Mouse (Mus musculus) embryo, embryonic 10 days (tissue): ENCODE data around the gene Kcnq1.

Experiments
- DNase-seq: peaks from one replicate; pipeline ENCODE4 v3.0.0-alpha.2; 2015; ENCODE audit warnings: low spot score

The Kcnq1 gene

DNA sequence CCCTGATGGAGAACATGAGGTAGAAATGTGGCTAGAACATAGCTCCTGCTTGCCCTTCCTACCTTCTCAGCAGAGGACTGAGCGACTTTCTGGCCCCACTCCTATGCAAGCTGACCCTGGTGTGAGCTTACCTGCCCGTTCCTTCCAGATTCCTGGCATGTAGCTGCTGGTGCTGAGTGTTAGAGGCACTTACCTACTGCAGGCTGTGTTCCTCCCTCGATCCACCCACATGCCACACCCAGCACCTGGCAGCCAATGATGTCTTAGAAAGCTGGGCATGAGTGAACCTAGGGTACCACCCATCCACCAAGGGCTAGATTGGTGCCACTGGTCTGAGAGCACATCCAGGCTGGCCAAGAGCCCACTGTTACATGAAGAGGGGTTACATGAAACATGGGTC, 12.3 kb upstream of the Kcnq1 start:
- DNase-seq = no peak

DNA sequence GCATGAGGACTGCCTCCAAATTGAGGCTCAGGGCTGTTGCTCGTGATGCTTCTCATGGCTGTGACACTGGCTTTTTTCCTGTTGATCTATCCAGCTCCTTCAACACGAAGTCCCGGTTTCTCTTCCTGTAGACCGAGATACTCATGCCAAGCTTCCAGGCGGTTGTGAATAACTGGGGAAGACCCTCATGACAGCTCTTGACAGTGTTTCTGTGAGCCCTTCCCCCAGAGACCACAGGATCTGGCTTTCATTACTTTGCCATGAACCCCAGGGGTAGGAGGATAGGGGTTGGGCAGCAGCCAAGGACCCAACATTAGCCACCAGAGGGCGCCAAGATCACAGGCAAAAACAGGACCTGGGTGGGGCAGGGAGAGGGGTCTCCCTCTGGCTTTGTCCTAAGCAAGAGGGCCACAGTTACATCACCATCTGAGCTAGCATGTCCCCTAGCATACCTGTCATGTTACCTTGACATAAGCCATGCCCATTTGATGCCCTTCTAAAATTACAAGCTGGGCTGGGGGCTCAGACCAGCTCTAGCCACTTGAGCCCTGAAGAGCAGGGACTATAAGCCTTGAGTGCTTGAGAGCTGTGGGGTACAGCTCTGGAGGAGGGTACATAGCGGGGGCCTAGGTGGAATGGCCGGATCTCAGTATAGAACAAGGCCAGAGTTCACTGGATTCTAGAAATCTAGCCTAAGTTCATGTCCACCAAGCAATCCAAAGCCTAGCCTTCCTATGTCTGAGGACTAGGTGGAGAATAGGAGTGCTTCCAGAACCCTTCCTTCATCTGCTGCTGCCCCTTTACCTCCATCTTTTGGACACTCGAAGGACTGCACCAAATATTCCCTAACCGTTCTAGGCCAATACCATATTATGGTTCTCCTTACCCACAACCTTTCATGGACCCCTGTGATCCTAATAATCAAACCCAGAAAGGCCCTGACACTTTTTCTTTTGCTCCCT, 11.3 kb upstream of the Kcnq1 start, which contains the start of gene Trpm5:
Gene Trpm5 (minus strand): TSS at position 51 of the 962 bp plus-strand sequence.
- DNase-seq = peak; percentile 82

DNA sequence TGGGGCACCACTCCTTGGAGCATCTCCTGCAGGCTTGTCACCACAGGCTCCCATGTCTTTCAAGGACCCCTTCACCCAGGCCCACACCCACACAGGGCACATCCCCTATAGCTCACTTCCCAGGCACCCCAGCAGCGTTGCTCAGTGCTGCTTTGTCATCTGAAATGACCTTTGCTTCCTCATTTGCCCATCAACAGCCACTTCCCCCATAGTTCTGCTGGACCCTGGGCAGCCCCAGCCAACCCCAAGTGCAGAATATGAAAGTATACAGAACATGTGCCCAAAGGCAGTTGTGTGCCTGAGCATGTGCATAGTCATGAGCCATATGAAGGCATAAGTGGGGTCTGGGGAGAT, 10.6 kb upstream of the Kcnq1 start:
- DNase-seq = no peak

DNA sequence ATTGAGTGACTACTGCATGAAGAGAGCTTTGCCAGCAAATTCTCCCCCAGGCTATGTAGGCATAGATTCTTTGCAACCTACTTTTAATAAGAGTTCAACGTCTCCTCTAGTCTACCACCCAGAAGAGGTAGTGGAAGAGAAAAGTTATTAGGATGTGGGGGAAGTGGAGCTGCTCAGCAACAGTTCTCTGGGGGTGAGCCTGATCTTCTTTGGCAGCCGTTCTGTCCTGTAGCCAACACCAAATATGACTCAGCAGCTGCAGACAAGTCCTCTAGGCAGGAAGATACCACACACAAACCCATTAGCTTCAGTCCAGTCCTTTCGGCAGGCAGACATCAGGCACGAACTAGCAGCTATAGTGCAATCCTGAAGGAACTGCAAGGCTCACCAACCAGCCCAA, 5.4 kb upstream of the Kcnq1 start:
- DNase-seq = no peak

DNA sequence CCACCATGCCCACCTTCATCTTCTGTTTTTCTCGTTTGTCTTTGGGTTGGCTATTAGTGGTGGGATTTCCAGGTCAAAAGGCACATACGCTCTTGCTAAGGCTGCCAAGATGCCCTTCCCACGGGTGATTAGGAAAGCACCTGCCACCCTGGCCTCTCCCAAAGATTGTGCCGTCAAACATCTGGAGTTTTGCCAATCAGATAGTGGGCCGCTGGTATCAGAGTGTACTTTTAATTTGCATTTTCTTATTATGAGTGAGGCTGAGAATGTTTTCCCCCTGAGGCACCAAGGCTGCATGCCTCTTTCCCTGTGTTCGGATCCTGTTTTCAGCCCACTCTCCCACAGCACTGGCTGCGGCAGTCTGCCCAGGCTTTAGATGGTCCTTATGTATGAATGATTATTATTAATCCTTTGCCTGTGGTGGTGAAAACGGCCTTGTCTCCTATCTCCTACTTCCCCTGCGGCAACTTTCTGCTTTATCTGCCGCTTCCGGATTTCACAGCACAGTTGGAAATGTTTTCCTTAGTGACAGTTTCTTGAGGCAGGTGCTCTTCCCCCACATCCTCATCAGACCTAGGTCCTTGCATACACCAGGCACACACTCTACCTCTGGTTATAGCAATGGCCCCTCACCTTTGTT, 784 bp upstream of the Kcnq1 start:
- DNase-seq = no peak

DNA sequence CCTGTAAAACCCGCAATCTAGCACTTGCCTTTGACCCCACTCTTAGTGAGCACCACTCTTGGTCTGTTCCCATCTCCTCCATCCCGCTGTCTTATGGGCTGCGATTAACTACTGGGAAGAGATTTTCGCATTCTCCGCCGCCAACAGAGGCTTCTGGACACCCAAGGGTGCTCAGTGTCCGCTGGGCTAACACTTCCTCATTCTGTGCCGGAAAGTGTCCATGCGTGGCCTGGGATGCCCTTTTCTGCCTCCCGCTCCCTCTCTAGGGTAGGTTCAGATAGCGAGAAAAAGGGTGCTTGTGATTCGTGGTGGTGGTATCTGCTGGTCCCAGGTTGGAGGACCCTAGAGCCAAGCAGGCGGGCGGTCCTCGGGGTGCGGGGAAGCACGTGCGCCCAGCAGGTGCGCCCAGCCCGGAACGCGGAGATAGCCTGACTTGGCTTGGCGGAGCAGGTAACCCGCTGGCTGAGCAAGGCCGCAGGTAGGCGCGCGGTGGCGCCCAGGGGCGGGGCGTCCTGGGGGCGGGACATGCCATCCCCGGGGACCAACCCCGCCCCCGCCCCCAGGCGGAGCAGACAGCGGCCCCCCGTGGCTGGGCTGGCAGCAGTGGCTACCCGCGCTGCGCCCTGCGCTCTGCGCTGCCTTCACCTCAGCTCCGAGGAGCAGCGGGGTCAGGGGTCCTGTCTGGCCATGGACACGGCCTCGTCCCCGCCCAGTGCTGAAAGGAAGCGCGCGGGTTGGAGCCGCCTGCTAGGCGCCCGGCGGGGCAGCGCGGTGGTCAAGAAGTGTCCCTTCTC, 707 bp downstream of the Kcnq1 start:
- peak; percentile 69 for DNase-seq

DNA sequence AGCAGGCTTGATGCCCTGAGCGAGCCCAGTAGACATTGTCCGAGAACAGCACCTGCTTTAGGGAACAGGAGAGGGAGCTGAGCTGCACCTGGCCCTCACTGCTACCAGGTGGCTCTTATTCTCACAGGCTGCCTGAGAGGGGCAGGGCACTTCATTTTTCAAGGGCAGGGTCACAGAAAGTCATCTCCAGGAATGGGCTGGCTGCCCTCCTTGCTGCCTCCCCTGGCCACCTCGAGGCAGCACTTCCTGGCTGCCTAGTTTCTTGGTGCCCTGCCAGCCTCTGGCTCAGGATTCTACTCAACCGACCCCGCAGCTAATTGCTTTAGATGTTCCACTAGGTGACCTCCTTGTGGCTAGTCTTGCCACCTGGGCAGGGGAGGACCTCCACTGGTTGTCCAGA, 2.0 kb downstream of the Kcnq1 start:
- DNase-seq = no peak

DNA sequence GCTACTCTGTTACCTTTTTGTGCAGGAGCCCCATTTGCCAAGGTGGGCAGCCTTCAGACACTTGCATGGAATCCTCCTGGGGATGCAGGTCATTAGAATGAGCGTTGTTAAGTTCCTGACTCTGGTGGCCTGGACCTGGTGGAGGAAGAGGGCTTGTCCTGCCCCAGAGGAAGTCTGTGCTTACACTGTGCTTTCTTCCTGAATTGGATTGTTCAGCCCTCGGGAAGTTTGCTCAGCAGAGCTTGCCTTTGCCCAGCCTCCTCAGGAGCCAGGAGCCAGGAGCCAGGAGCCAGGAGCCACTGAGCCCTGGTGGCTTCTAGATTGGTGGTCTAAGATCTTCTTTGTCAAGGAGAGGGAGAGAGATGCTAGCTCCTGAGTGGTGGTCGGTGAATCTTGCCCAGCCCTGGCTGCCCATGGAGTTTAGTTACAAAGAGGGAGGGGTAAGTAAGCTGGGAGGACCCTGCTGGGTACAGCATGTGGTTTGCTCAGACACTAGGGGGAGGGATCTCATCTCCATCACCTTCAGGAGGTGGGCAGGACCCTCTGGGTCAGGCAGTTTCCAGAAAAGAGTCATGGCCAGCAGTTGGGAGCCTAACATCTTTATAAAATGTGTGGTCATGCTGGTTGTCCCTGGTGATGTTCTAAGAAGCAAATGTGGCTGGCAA, 3.0 kb downstream of the Kcnq1 start:
- no peak for DNase-seq

DNA sequence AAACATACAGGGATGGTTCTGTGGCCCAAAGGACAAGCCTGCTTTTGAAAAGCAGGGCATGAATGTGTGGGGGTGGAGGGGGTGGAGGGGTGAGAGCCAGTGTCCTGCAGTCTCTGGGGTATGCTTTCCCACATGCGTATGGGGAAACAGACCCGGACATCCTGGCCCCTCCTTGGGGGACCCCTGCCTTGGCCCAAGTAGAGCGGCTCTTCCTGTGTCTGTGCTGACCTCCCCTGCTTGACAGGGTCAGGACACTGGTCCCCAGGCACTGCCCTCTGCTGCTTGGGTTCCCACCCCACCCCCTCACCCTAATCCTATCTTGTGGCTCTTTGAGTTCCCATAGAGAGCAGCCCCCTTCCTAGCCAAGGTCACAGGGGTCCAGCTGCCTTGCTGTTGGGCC, 3.5 kb downstream of the Kcnq1 start:
- DNase-seq = no peak

DNA sequence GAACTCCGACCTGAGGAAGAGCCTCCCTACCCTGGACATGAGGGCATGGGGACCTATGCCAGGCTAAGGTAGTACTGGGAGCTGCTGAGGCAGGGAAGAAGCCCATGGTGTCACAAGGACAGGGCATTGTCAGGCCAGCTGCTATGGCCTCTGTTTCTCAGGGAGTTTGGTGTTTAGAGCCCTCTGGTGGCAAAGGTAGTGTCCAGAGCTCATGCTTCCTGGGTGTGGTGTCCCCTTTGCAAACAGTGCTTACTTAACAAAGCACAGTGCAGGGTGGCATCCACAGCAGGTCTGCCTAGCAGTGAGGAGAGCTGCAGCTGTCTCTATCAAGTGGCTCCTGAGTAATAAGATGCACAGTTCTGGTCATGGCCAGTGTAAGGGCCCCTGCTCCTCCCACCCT, 4.6 kb downstream of the Kcnq1 start:
- no peak for DNase-seq

DNA sequence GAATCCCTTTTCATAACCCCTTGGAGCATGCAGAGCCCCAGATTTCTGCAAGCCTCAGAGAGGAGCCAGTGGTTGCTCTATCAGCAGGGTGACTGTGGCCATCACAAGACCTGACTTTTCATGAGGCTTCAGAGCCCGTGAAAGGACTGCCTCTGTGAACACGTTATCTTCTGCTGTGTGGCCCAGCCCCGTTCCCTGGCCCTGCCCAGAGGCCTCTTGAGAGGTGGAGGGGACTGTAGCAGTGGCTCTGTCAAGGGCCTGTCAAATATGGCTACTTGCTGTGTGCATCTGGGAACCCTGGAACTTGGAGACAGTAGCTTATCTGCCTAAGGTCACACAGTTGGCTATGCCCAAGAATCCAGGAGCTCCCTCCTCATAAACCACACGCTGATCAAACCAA, 5.6 kb downstream of the Kcnq1 start:
- DNase-seq = no peak

DNA sequence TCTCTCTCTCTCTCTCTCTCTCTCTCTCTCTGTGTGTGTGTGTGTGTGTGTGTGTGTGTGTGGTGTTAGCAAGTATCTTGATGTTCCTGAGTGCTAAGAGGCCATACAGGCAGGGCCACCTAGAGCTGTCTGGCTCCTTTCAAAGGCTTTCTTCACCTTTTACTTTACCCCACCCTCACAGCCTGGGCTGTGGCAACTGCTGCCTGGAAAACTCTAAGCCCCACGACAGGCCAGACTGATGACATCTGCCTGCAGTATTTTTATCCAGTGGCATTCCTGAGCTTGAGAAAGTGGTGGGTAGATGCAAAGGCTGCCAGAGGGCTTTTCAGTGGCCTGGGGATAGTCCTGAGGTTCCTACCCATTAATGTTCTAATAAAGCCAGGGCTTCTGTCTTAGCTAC, 6.2 kb downstream of the Kcnq1 start:
- no peak for DNase-seq

DNA sequence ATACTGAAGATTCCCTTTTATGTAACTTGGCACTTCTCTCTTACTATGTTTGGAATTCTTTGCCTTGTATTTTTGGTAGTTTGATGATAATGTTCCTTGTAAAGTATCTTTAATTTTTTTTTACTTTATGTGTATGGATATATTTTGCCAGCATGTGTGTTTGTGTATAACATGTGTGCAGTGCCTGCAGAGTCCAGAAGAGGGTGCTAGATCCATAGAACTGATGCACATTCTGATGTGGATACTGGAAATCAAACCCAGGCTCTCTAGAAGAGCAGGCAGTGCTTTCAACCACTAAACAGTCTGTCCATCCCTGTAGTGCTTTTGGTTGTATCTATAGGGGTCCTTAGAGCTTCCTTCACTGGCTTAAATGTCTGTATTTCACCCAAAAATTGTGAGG, 8.6 kb downstream of the Kcnq1 start:
- DNase-seq = no peak

DNA sequence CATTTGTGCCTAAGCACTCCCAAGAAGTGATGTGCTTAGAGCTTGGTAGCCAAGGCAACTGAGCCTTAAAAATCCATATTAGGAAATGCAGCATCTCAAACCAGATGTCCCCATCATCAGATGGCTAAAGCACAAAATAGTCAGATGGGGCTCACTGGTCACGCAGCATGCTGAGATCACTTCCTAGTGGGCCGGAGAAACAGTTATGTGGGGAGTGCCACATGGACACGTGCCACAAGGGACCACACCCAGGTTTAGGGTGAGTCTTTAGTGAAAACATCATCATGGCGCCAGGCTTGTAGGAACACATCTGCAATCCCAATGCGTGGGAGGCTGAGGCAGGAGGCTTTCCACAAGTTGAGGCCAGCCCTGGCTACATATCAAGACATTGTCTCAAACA, 10.4 kb downstream of the Kcnq1 start:
- no peak for DNase-seq

DNA sequence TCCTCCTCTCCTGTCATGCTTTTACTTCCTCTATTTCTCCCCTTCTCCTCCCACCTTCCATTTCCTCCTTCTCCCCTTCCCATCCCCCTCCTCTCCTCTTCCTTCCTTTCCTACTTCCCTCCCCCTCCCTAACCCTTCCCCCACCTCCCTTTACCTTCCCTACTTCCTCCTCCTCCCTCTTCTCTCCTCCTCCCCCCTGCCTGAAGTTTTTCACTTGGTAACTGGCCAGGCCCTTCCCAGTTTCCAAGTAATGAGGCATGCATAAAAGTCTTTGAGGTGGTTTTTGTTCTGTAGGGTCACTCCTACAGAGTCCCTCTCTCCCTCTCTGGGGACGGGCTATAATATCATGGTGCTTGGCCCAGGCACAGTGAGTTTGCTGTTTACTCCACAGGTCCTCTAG, 13.2 kb downstream of the Kcnq1 start:
- no peak for DNase-seq

DNA sequence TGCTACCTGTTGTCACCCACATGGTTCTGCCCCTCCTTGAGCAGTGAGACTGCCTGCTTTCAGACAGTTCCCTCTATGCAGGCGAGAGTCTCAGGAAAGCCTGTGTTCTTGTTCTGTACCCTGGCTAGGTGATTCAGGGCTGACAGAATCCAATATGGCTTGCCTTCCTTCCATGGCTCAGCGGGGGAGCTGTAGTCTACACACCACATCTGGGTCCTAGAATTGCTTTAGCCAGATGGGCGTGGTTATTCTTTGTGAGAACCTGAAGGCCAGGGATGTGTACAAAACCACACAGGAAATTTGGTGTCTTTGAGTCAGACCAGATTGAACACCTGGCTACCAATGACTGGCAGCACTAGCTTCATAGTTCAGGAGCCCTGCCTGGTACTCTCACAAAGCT, 13.7 kb downstream of the Kcnq1 start:
- DNase-seq = no peak

DNA sequence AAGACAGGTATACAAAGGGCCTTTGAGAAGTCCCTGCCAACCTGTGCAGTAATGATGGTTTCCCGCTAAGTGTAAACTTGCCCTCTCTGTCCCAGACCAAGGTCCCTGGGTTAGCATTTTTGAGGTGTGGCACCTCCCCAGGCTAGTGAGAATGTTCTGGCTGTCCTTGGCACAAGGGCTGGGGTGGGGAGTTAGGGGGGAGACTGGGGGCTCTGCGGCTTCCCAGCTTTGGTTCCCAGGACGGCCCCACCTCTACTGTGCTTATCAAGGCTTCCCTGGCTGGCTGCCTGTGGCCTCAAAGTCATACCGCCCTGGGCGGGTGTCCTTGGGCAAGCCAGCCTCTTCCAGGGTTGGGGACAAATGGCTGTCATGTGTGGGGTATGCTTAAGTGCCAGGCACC, 16.0 kb downstream of the Kcnq1 start:
- DNase-seq = no peak

DNA sequence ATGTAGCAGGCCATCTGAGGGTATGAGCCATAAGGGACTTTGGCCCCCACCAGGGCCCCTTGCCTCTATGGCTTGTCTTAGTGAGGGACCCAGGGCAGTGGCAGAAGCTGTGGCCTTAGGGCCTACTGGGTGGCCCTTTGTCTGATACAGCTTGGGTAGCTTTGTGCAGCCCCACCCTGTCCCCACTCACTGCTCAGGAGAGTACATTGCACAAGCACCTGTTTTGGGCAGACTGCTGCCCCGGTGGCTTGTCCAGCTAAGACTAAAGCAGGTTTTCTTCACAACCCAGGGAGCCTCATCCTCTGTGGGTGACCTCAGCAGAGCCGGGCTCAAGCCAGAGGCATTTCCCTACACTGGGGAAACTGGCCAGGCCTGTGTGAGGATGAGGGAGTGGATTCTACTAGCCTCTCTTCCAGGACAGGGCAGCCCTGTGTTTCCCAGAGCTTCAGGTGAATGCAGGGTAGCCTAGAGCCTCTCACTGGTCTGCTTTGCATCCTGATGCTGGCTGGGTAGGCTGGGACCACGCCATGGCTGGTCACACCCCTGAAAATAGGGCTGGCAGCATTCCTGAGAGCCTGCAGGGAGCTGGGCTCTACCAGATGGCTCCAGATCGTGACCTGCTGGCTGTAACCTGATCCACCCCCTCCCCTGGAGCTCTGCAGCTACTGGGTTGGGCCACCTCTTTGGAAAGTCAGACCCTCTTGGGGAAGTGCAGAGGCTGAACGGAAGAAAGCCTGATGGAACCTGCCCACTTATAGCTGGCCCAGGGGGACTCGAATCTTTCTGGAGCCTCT, 17.9 kb downstream of the Kcnq1 start:
- peak; percentile 85 for DNase-seq

DNA sequence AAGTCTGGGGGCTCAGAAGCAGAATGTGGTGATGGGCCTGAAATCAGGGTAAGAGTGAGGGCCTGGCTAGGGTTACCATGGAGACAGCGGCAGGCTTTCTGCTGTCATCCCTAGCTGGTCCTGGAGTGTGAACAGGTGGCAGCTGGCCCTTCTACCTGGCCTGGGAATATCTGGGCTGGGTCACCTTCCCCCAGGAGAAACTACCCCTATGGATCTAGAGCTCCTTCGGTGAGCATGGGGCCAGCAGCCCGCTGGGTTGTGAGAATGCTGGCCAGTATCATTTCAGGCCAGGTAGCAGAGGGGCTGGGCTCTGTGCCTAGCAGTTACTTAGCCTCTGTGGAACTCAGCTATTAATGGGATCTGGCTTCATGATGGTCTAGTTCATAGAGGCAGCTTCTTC, 18.7 kb downstream of the Kcnq1 start:
- no peak for DNase-seq

DNA sequence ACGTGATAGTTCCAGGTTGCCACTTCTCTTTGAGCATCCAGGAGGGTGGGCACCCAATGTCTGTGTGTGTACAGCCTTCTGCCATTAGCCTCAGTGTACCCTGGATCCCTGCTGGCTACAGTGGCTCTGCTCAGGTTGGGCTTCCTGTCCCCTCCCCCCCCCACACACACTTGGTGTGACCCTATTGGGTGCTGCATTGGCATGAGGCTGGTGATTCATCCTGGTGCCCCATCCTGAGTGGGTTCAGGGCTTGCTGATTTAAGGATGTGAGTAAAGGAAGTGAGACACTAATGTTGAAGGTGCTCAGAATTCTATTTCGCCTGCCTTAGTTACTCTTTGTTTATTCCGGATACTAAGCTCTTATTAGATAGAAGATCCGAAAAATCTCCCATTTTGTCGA, 26.7 kb downstream of the Kcnq1 start:
- DNase-seq = no peak

DNA sequence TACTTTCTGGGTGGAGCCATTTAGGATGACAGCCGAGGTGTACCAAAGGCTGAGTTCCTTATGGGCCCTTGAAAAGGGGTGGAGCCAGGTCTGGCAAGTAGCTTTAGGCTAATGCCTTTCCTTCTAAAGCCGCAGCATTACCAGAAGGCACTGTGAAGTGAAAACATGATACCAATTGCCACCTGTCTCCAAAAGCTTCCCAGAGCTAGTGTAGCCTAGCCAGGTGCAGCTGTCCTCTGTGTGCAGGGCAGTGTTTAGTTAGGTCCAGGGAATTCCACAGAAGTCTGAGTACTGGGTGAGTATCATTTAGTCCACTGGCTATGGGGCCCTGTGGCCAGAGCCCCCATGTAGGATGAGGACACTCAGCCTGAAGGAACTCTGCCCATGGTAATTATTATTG, 30.0 kb downstream of the Kcnq1 start:
- no peak for DNase-seq
